Mouse (Mus musculus) midbrain, embryonic 15.5 days (tissue): ENCODE measurements around the gene Phf3. TPM values are rescaled to one million over a fixed set of nuclear protein-coding genes. Genes with fewer than 3 reads are reported as not detected.

Experiments
- ATAC-seq: fragments of 200-750 bp; cut with Nextera tagmentation; replicated peaks from 2 replicates; pipeline ENCODE4 v1.8.0; 2017; ENCODE audit warnings: moderate TSS enrichment
- H3K27ac ChIP-seq: fragments of 300-500 bp; sonication (generic); 2 replicates; pipeline ENCODE4 v1.5.1; 2015; ENCODE audit warnings: mild to moderate bottlenecking, inconsistent platforms
- H3K27me3 ChIP-seq: fragments of 300-500 bp; sonication (generic); replicated peaks from 2 replicates; pipeline ENCODE4 v1.6.1; 2015; ENCODE audit warnings: inconsistent platforms
- H3K36me3 ChIP-seq: fragments of 300-500 bp; sonication (generic); replicated peaks from 2 replicates; pipeline ENCODE4 v1.6.1; 2015; ENCODE audit warnings: inconsistent platforms
- H3K4me1 ChIP-seq: fragments of 300-500 bp; sonication (generic); 2 replicates; pipeline ENCODE4 v1.6.1; 2015; ENCODE audit warnings: inconsistent platforms
- H3K4me2 ChIP-seq: fragments of 300-500 bp; sonication (generic); 2 replicates; pipeline ENCODE4 v1.6.1; 2015; ENCODE audit warnings: inconsistent platforms, mild to moderate bottlenecking, moderate library complexity
- H3K4me3 ChIP-seq: fragments of 300-500 bp; sonication (generic); 2 replicates; pipeline ENCODE4 v1.5.1; 2015; ENCODE audit warnings: mild to moderate bottlenecking, inconsistent platforms
- H3K9ac ChIP-seq: fragments of 300-500 bp; sonication (generic); 2 replicates; pipeline ENCODE4 v1.6.1; 2015; ENCODE audit warnings: mild to moderate bottlenecking, inconsistent platforms
- H3K9me3 ChIP-seq: fragments of 300-500 bp; sonication (generic); 2 replicates; pipeline ENCODE4 v1.6.1; 2016; ENCODE audit warnings: inconsistent platforms
- WGBS: fragments of 180-500 bp; shearing (Covaris S2); methylation state at CpG from one replicate; pipeline ENCODE4 v1.1.7; 2015; ENCODE audit warnings: mixed read lengths; 5-methylcytosine and 5-hydroxymethylcytosine counted together
- polyA plus RNA-seq: library from polyadenylated mRNA; unstranded; fragments of >200 nt; fragmentation: Nextera tagmentation; extraction: Ambion mirVana; gene quantifications from 2 replicates; pipeline ENCODE4 v1.2.1, GENCODE M21; 2015

The Phf3 gene
- polyA plus RNA-seq, 1 experiment from 2014 or later, result 38.0 TPM

- H3K9ac ChIP-seq, result peak overlapping the region; percentile 89
- peak; percentile 44 for ATAC-seq
- WGBS, result under 1% methylated on average over 57 of the region's 79 CpGs
- H3K9me3 ChIP-seq, result no peaks in the 10 kb centered on the region
- H3K27me3 ChIP-seq, result no peaks in the 10 kb centered on the region
- peak overlapping the region; percentile 58 for H3K4me2 ChIP-seq
- H3K4me3 ChIP-seq, result peak overlapping the region; percentile 67
- H3K36me3 ChIP-seq, result no peaks in the 10 kb centered on the region
- peaks cover 21% of the 10 kb centered on the region for H3K4me1 ChIP-seq
- peak overlapping the region; percentile 99 for H3K27ac ChIP-seq
Observed at GRCm38 (mm10) chr1:30872836-30873540, 733 bp downstream of the Phf3 start.

- Histone ChIP-seq H3K27me3 (no peaks in the 10 kb centered on the region), H3K9ac (no peak overlapping the region), H3K27ac (no peak overlapping the region), H3K9me3 (no peaks in the 10 kb centered on the region), H3K4me1 (peaks cover 14% of the 10 kb centered on the region), H3K36me3 (no peaks in the 10 kb centered on the region), H3K4me2 (no peak overlapping the region), H3K4me3 (no peak overlapping the region)
- ATAC-seq, result no peak
- 87% methylated on average over 4 of the region's 4 CpGs for WGBS
Observed at GRCm38 (mm10) chr1:30867786-30868185, 5.9 kb downstream of the Phf3 start.

GRCm38 (mm10) chr1:30852518-30852917 lies 21.2 kb downstream of the Phf3 start:
- Histone ChIP-seq H3K27ac (no peak overlapping the region), H3K9ac (no peak overlapping the region), H3K4me2 (no peak overlapping the region), H3K4me1 (no peaks in the 10 kb centered on the region), H3K27me3 (no peaks in the 10 kb centered on the region), H3K36me3 (no peaks in the 10 kb centered on the region), H3K9me3 (no peaks in the 10 kb centered on the region), H3K4me3 (no peak overlapping the region)
- 95% methylated on average over 3 of the region's 3 CpGs for WGBS
- ATAC-seq, result no peak

GRCm38 (mm10) chr1:30851920-30852319 lies 21.8 kb downstream of the Phf3 start:
- Histone ChIP-seq H3K27ac (no peak overlapping the region), H3K9ac (no peak overlapping the region)

GRCm38 (mm10) chr1:30850906-30851305 lies 22.8 kb downstream of the Phf3 start:
- no peaks in the 10 kb centered on the region for H3K4me1 ChIP-seq
- no peak overlapping the region for H3K9ac ChIP-seq
- H3K36me3 ChIP-seq, result no peaks in the 10 kb centered on the region
- WGBS, result 95% methylated on average over 2 of the region's 2 CpGs
- H3K27me3 ChIP-seq, result no peaks in the 10 kb centered on the region
- no peak for ATAC-seq
- H3K4me3 ChIP-seq, result no peak overlapping the region
- H3K27ac ChIP-seq, result no peak overlapping the region
- no peak overlapping the region for H3K4me2 ChIP-seq
- no peaks in the 10 kb centered on the region for H3K9me3 ChIP-seq

More at GRCm38 (mm10) chr1:30851920-30852319, 21.8 kb downstream of the Phf3 start:
- Histone ChIP-seq H3K4me1 (no peaks in the 10 kb centered on the region), H3K9me3 (no peaks in the 10 kb centered on the region), H3K36me3 (no peaks in the 10 kb centered on the region), H3K4me2 (no peak overlapping the region), H3K4me3 (no peak overlapping the region), H3K27me3 (no peaks in the 10 kb centered on the region)
- no peak for ATAC-seq
- WGBS, result 94% methylated on average over 3 of the region's 3 CpGs

- no peak overlapping the region for H3K4me3 ChIP-seq
- H3K27me3 ChIP-seq, result no peaks in the 10 kb centered on the region
- H3K4me2 ChIP-seq, result no peak overlapping the region
- H3K9ac ChIP-seq, result no peak overlapping the region
- H3K9me3 ChIP-seq, result no peaks in the 10 kb centered on the region
- no peaks in the 10 kb centered on the region for H3K4me1 ChIP-seq
- no peak overlapping the region for H3K27ac ChIP-seq
- ATAC-seq, result no peak
- 91% methylated on average over 3 of the region's 3 CpGs for WGBS
- no peaks in the 10 kb centered on the region for H3K36me3 ChIP-seq
Observed at GRCm38 (mm10) chr1:30849955-30850354, 23.8 kb downstream of the Phf3 start.

- Histone ChIP-seq H3K4me2 (no peak overlapping the region), H3K27ac (no peak overlapping the region), H3K4me3 (no peak overlapping the region), H3K4me1 (no peaks in the 10 kb centered on the region), H3K9me3 (no peaks in the 10 kb centered on the region), H3K9ac (no peak overlapping the region), H3K27me3 (no peaks in the 10 kb centered on the region), H3K36me3 (no peaks in the 10 kb centered on the region)
- WGBS, result 82% methylated on average over 1 of the region's 1 CpGs
- no peak for ATAC-seq
Observed at GRCm38 (mm10) chr1:30847706-30848105, 26.0 kb downstream of the Phf3 start.

- WGBS, result 71% methylated on average over 3 of the region's 3 CpGs
- Histone ChIP-seq H3K36me3 (no peaks in the 10 kb centered on the region), H3K4me1 (no peaks in the 10 kb centered on the region), H3K9me3 (no peaks in the 10 kb centered on the region), H3K27ac (no peak overlapping the region), H3K4me3 (no peak overlapping the region), H3K4me2 (no peak overlapping the region), H3K9ac (no peak overlapping the region), H3K27me3 (no peaks in the 10 kb centered on the region)
- ATAC-seq, result no peak
Observed at GRCm38 (mm10) chr1:30839662-30840061, 34.1 kb downstream of the Phf3 start.

GRCm38 (mm10) chr1:30835512-30835911 lies 38.2 kb downstream of the Phf3 start:
- no peaks in the 10 kb centered on the region for H3K9me3 ChIP-seq
- WGBS, result 94% methylated on average over 6 of the region's 6 CpGs
- H3K27ac ChIP-seq, result no peak overlapping the region
- H3K4me2 ChIP-seq, result no peak overlapping the region
- no peak overlapping the region for H3K4me3 ChIP-seq
- H3K36me3 ChIP-seq, result 0 out of 2 replicates have a peak, but pooled peaks cover 4% of the 10 kb centered on the region
- no peaks in the 10 kb centered on the region for H3K4me1 ChIP-seq
- no peaks in the 10 kb centered on the region for H3K27me3 ChIP-seq
- ATAC-seq, result no peak
- no peak overlapping the region for H3K9ac ChIP-seq

GRCm38 (mm10) chr1:30832778-30833177 lies 40.9 kb downstream of the Phf3 start:
- Histone ChIP-seq H3K4me2 (no peak overlapping the region), H3K27ac (no peak overlapping the region), H3K36me3 (0 out of 2 replicates have a peak, but pooled peaks cover 9% of the 10 kb centered on the region), H3K4me1 (no peaks in the 10 kb centered on the region), H3K9me3 (no peaks in the 10 kb centered on the region), H3K4me3 (no peak overlapping the region), H3K27me3 (no peaks in the 10 kb centered on the region), H3K9ac (no peak overlapping the region)
- WGBS, result 93% methylated on average over 4 of the region's 4 CpGs
- ATAC-seq, result no peak

- ATAC-seq, result no peak
- Histone ChIP-seq H3K4me2 (no peak overlapping the region), H3K9ac (no peak overlapping the region), H3K4me1 (no peaks in the 10 kb centered on the region), H3K27ac (no peak overlapping the region), H3K9me3 (no peaks in the 10 kb centered on the region), H3K4me3 (no peak overlapping the region), H3K36me3 (peaks cover 23% of the 10 kb centered on the region), H3K27me3 (no peaks in the 10 kb centered on the region)
- 82% methylated on average over 6 of the region's 6 CpGs for WGBS
Observed at GRCm38 (mm10) chr1:30819414-30819813, 54.3 kb downstream of the Phf3 start.

- no peak overlapping the region for H3K9ac ChIP-seq
- WGBS, result 89% methylated on average over 1 of the region's 1 CpGs
- H3K27ac ChIP-seq, result no peak overlapping the region
- H3K36me3 ChIP-seq, result peaks cover 42% of the 10 kb centered on the region
- H3K27me3 ChIP-seq, result no peaks in the 10 kb centered on the region
- H3K4me3 ChIP-seq, result no peak overlapping the region
- no peak for ATAC-seq
- H3K4me2 ChIP-seq, result no peak overlapping the region
- H3K4me1 ChIP-seq, result no peaks in the 10 kb centered on the region
- no peaks in the 10 kb centered on the region for H3K9me3 ChIP-seq
Observed at GRCm38 (mm10) chr1:30815609-30816008, 58.1 kb downstream of the Phf3 start.

- Histone ChIP-seq H3K36me3 (peaks cover 48% of the 10 kb centered on the region), H3K9me3 (no peaks in the 10 kb centered on the region), H3K9ac (no peak overlapping the region), H3K4me2 (no peak overlapping the region), H3K27me3 (no peaks in the 10 kb centered on the region), H3K27ac (no peak overlapping the region), H3K4me1 (no peaks in the 10 kb centered on the region), H3K4me3 (no peak overlapping the region)
- ATAC-seq, result no peak
- 97% methylated on average over 2 of the region's 2 CpGs for WGBS
Observed at GRCm38 (mm10) chr1:30814987-30815386, 58.7 kb downstream of the Phf3 start.
